Comparison of ENCODE assay signal across 9 mouse cellular contexts in the genomic region with DNA sequence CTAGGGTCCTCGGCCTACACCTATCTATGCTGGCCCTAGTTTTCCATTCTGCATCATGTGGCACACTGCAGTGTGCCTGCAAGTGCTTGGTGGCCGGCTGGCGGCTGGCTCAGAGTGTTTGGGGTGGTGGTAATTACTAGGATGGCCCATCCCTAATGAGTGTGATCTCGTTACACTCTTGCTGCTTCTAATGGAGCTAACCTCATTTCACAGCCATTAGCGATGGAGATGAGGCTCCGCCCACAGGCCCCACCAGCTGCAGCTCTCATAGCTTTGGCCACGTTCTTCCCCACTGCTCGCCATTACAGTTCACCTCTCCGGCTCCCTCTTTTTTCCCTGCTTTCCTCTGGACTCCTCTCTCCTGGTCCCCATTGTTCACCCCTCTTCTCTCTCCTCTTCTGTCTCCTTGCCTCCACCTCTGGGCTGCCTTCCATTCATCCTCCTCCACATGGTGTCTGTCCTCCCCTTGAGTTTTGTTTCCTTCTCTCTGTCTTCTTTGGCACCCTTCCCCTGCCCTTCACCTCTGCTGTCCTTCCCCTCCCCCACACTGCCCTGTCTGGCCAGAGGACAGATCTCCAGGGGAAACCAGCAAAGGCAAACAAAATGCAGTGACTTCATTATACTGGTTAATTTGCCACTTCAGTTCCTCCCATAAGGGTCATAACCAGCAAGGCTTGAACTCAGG. TPM values are rescaled to one million over a fixed set of nuclear protein-coding genes. Genes with fewer than 3 reads are reported as not detected.
A peak's percentile ranks its signal among the peaks of the same experiment; 100 is the strongest.
DNase-seq lines count a peak whose midpoint lies in the region; ATAC-seq and TF ChIP-seq lines count a peak whose summit lies in the region.
"Had no signal": no experiment of that assay in that cellular context is flagged by ENCODE, and none has a peak within 500 bp of the region (broad histone marks: within the 10 kb centered on the region; RNA-seq: fewer than 3 reads in every experiment).

No protein-coding gene starts in this region.

- no peaks in the 10 kb centered on the region for H3K27me3 ChIP-seq in hindbrain, embryonic 15.5 days
- no peaks in the 10 kb centered on the region for H3K27me3 ChIP-seq in liver, postnatal 0 days (ENCODE audit: insufficient read depth, low read length)
- no peaks in the 10 kb centered on the region for H3K27me3 ChIP-seq in heart, embryonic 11.5 days (ENCODE audit: control insufficient read depth, insufficient read depth, low read length)

- ATAC-seq in hindbrain, embryonic 15.5 days (ENCODE audit: low FRiP score, low read depth), result peak; percentile 56; the same call in 1 of the 2 replicates
- ATAC-seq in liver, postnatal 0 days, result peak; percentile 57
- ATAC-seq in heart, embryonic 11.5 days (replicated peaks; ENCODE audit: insufficient number of reproducible peaks, low FRiP score, low TSS enrichment), result no peak

- DNase-seq in layer of hippocampus, adult 2 months (ENCODE audit: low spot score in 2 of 2), result no peak
- DNase-seq in layer of hippocampus, postnatal 10 days (ENCODE audit: low spot score in 2 of 2), result no peak
- DNase-seq in brain, embryonic 14.5 days (ENCODE audit: low read depth), result peak; percentile 81
- peak; percentile 50 for DNase-seq in liver, postnatal 0 days
- DNase-seq in heart, adult 11 months, result no peak
- no peak for DNase-seq in urinary bladder, postnatal 4 days (ENCODE audit: low spot score in 2 of 2)

- 23% methylated on average over 9 of the region's 9 CpGs for WGBS in hindbrain, embryonic 15.5 days
- WGBS in liver, postnatal 0 days (ENCODE audit: insufficient replicate concordance), result 75% methylated on average over 9 of the region's 9 CpGs
- 49% methylated on average over 9 of the region's 9 CpGs for WGBS in heart, embryonic 11.5 days (ENCODE audit: insufficient replicate concordance)

- peak overlapping the region; percentile 14; the same call in 1 of the 2 replicates for H3K4me2 ChIP-seq in hindbrain, embryonic 15.5 days
- no peak overlapping the region for H3K4me2 ChIP-seq in liver, postnatal 0 days (ENCODE audit: low read depth, low read length)
- no peak overlapping the region for H3K4me2 ChIP-seq in heart, embryonic 11.5 days

- H3K9ac ChIP-seq in hindbrain, embryonic 15.5 days, result no peak overlapping the region
- H3K9ac ChIP-seq in liver, postnatal 0 days (replicated peaks), result no peak overlapping the region
- no peak overlapping the region for H3K9ac ChIP-seq in heart, embryonic 11.5 days (ENCODE audit: low read depth, low read length)
- H3K9ac ChIP-seq: liver, embryonic 14.5 days had no signal

- no peak for TF ChIP-seq EP300 in liver, postnatal 0 days (IDR thresholded peaks at IDR 0.05; ENCODE audit: low read depth)

- no peak for TF ChIP-seq CTCF in layer of hippocampus, adult 2 months (conservative IDR thresholded peaks at IDR 0.05)
- TF ChIP-seq CTCF in brain, embryonic 14.5 days (IDR thresholded peaks at IDR 0.05; ENCODE audit: borderline replicate concordance, extremely low read depth, insufficient read depth, insufficient read length), result no peak
- TF ChIP-seq CTCF in liver, postnatal 0 days (IDR thresholded peaks at IDR 0.05; ENCODE audit: low read depth), result no peak

- peak overlapping the region; percentile 49 for H3K27ac ChIP-seq in layer of hippocampus, adult 2 months
- H3K27ac ChIP-seq in hindbrain, embryonic 15.5 days (replicated peaks), result peak overlapping the region; percentile 67
- no peak overlapping the region for H3K27ac ChIP-seq in liver, postnatal 0 days (ENCODE audit: low read depth)
- H3K27ac ChIP-seq in heart, embryonic 11.5 days (ENCODE audit: low read depth, low read length), result no peak overlapping the region
- H3K27ac ChIP-seq: liver, embryonic 14.5 days had no signal

- H3K9me3 ChIP-seq in hindbrain, embryonic 15.5 days, result no peaks in the 10 kb centered on the region
- no peaks in the 10 kb centered on the region for H3K9me3 ChIP-seq in liver, postnatal 0 days (ENCODE audit: low read length)
- no peaks in the 10 kb centered on the region for H3K9me3 ChIP-seq in heart, embryonic 11.5 days (replicated peaks; ENCODE audit: control insufficient read depth, low read length)

- peaks cover 70% of the 10 kb centered on the region for H3K4me1 ChIP-seq in hindbrain, embryonic 15.5 days (replicated peaks)
- H3K4me1 ChIP-seq in liver, postnatal 0 days (ENCODE audit: insufficient read depth), result peaks cover 10% of the 10 kb centered on the region
- peaks cover 32% of the 10 kb centered on the region for H3K4me1 ChIP-seq in heart, embryonic 11.5 days (ENCODE audit: control insufficient read depth, insufficient read depth, low read length)

- H3K4me3 ChIP-seq in layer of hippocampus, adult 2 months, result no peak overlapping the region
- no peak overlapping the region for H3K4me3 ChIP-seq in hindbrain, embryonic 15.5 days
- H3K4me3 ChIP-seq in liver, postnatal 0 days (ENCODE audit: low read depth, low read length), result no peak overlapping the region
- H3K4me3 ChIP-seq in heart, embryonic 11.5 days (ENCODE audit: low read depth, low read length), result no peak overlapping the region

- no peak for TF ChIP-seq POLR2A in brain, embryonic 14.5 days (IDR thresholded peaks at IDR 0.05; ENCODE audit: borderline replicate concordance, extremely low read depth, insufficient read depth, insufficient read length, poor library complexity, severe bottlenecking)

- no peaks in the 10 kb centered on the region for H3K36me3 ChIP-seq in hindbrain, embryonic 15.5 days
- H3K36me3 ChIP-seq in liver, postnatal 0 days (replicated peaks; ENCODE audit: insufficient read depth, low read length), result no peaks in the 10 kb centered on the region
- no peaks in the 10 kb centered on the region for H3K36me3 ChIP-seq in heart, embryonic 11.5 days (ENCODE audit: control insufficient read depth, insufficient read depth, low read length)

RNA-seq across cellular contexts. Expression of a gene that starts 6.7 kb away (rescaled TPM):
- 10 to 100 TPM; 55.5 to 67.3 TPM for total RNA-seq in layer of hippocampus, adult 2 months (2021)
- total RNA-seq in layer of hippocampus, postnatal 10 days (2021), result 10 to 100 TPM; 34.0 to 39.3 TPM
- 10.4 and 34.9 TPM in 2 replicates for polyA plus RNA-seq in brain, embryonic 14.5 days (2012; rRNA removed)
- polyA plus RNA-seq in hindbrain, embryonic 15.5 days (2015; fragmentation: Nextera tagmentation; extraction: Ambion mirVana), result 24.0 and 24.9 TPM in 2 replicates
- 0.78 and 1.0 TPM in 2 replicates for polyA plus RNA-seq in liver, postnatal 0 days (2015; fragmentation: Nextera tagmentation; extraction: Ambion mirVana)
- 2.9 and 3.1 TPM in 2 replicates for polyA plus RNA-seq in heart, embryonic 11.5 days (2014; fragmentation: Nextera tagmentation; extraction: Ambion mirVana)

RNA-seq across cellular contexts. Expression of a gene that starts 9.1 kb away (rescaled TPM):
- total RNA-seq in layer of hippocampus, adult 2 months (2021), result 10 to 100 TPM; 19.3 to 23.7 TPM
- 10 to 100 TPM; 26.5 to 31.1 TPM for total RNA-seq in layer of hippocampus, postnatal 10 days (2021)
- 13.5 and 18.3 TPM in 2 replicates for polyA plus RNA-seq in brain, embryonic 14.5 days (2012; rRNA removed)
- polyA plus RNA-seq in hindbrain, embryonic 15.5 days (2015; fragmentation: Nextera tagmentation; extraction: Ambion mirVana), result 29.4 and 32.6 TPM in 2 replicates
- 5.9 and 7.0 TPM in 2 replicates for polyA plus RNA-seq in liver, postnatal 0 days (2015; fragmentation: Nextera tagmentation; extraction: Ambion mirVana)
- polyA plus RNA-seq in heart, embryonic 11.5 days (2014; fragmentation: Nextera tagmentation; extraction: Ambion mirVana), result 12.4 and 15.1 TPM in 2 replicates

RNA-seq across cellular contexts. Expression of a gene that starts 20.9 kb away (rescaled TPM):
- 10 to 100 TPM; 15.4 to 19.3 TPM for total RNA-seq in layer of hippocampus, adult 2 months (2021)
- total RNA-seq in layer of hippocampus, postnatal 10 days (2021), result 10 to 100 TPM; 19.2 to 20.6 TPM
- polyA plus RNA-seq in brain, embryonic 14.5 days (2012; rRNA removed), result 13.6 and 20.6 TPM in 2 replicates
- polyA plus RNA-seq in hindbrain, embryonic 15.5 days (2015; fragmentation: Nextera tagmentation; extraction: Ambion mirVana), result 7.3 and 7.9 TPM in 2 replicates
- 7.8 and 9.6 TPM in 2 replicates for polyA plus RNA-seq in liver, postnatal 0 days (2015; fragmentation: Nextera tagmentation; extraction: Ambion mirVana)
- polyA plus RNA-seq in heart, embryonic 11.5 days (2014; fragmentation: Nextera tagmentation; extraction: Ambion mirVana), result 9.1 and 11.4 TPM in 2 replicates

RNA-seq across cellular contexts. Expression of a gene that starts 31.3 kb away (rescaled TPM):
- 100 to 1,000 TPM; 453 to 476 TPM for total RNA-seq in layer of hippocampus, adult 2 months (2021)
- total RNA-seq in layer of hippocampus, postnatal 10 days (2021), result 100 to 1,000 TPM; 410 to 431 TPM
- polyA plus RNA-seq in brain, embryonic 14.5 days (2012; rRNA removed), result 147 and 155 TPM in 2 replicates
- polyA plus RNA-seq in hindbrain, embryonic 15.5 days (2015; fragmentation: Nextera tagmentation; extraction: Ambion mirVana), result 33.6 and 40.7 TPM in 2 replicates
- not detected in 2 replicates for polyA plus RNA-seq in liver, postnatal 0 days (2015; fragmentation: Nextera tagmentation; extraction: Ambion mirVana)
- polyA plus RNA-seq in heart, embryonic 11.5 days (2014; fragmentation: Nextera tagmentation; extraction: Ambion mirVana), result 0.31 and 0.59 TPM in 2 replicates

Comparison
In these comparisons a context has a peak if more than half of its experiments do, and no peak if none do; other contexts are left out.
1. DNase-seq: peak in brain, embryonic 14.5 days (single experiment) and liver, postnatal 0 days (single experiment); none in layer of hippocampus, adult 2 months (0 of 2), layer of hippocampus, postnatal 10 days (0 of 2), heart, adult 11 months (single experiment) and urinary bladder, postnatal 4 days (0 of 2).
2. H3K27ac ChIP-seq: peak in layer of hippocampus, adult 2 months (single experiment) and hindbrain, embryonic 15.5 days (single experiment); none in liver, postnatal 0 days (single experiment) and heart, embryonic 11.5 days (single experiment).